Mouse (Mus musculus) lung, adult 2 months (tissue): ENCODE measurements around the gene Dock9.

Experiments used
- CTCF ChIP-seq: fragments of 200-500 bp; IDR thresholded peaks from 2 replicates; pipeline ENCODE4 v1.5.1; 2011; ENCODE audit warnings: mild to moderate bottlenecking, low read length, control low read depth; ENCODE audit not compliant: insufficient read depth
- POLR2A ChIP-seq: fragments of 200-500 bp; IDR thresholded peaks from 2 replicates; pipeline ENCODE4 v1.6.1; 2011; ENCODE audit warnings: low read depth, mild to moderate bottlenecking, control low read depth, low read length, borderline replicate concordance; ENCODE audit errors: extremely low read depth

DNA sequence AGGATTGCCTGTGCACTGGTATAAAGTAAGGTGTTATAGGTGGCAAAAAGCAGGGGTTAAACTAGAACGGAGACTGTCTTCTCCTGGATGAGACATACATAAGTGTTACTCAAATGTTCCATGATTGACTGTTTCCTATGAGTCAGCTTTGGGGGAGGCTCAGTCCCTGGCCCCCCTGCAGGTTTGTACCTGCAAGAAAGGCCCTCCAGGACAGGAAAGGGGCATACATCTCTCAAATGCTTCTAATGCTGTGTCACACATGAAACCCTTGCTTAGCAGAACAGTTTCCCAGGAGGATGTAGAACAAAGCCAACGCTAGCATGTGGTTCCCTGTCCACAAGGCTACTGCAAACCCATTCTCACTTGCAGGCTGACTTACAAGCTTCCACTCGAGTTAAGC is 87.5 kb downstream of the Dock9 start:
- TF ChIP-seq CTCF (no peak), POLR2A (no peak)
